Mouse (Mus musculus) heart, postnatal 0 days (tissue): ENCODE data around the gene Amt.

Experiments
- CTCF ChIP-seq: IDR thresholded peaks from 2 replicates; pipeline ENCODE4 v1.5.1; 2016; ENCODE audit warnings: antibody characterized with exemption, control low read depth, low read depth
- EP300 ChIP-seq: IDR thresholded peaks from 2 replicates; pipeline ENCODE4 v1.6.1; 2016; ENCODE audit warnings: antibody characterized with exemption, low read depth

GRCm38 (mm10) chr9:108305629-108306520, 9.2 kb downstream of the Amt start, which contains the start of the genes Rhoa and Tcta:
- TF ChIP-seq CTCF (no peak; the same call in 1 of the 2 replicates), EP300 (no peak; the same call in 1 of the 2 replicates)
